Mouse (Mus musculus) lung, adult 2 months (tissue): ENCODE measurements around the gene Gpr55.

Experiments
- CTCF ChIP-seq: fragments of 200-500 bp; IDR thresholded peaks from 2 replicates; pipeline ENCODE4 v1.5.1; 2011; ENCODE audit warnings: mild to moderate bottlenecking, low read length, control low read depth; ENCODE audit not compliant: insufficient read depth
- POLR2A ChIP-seq: fragments of 200-500 bp; IDR thresholded peaks from 2 replicates; pipeline ENCODE4 v1.6.1; 2011; ENCODE audit warnings: low read depth, mild to moderate bottlenecking, control low read depth, low read length, borderline replicate concordance; ENCODE audit errors: extremely low read depth

- TF ChIP-seq POLR2A (no peak), CTCF (no peak)
Observed at GRCm38 (mm10) chr1:85896110-85896509, 64.7 kb downstream of the Gpr55 start.
